Mouse (Mus musculus): ENCODE results near the gene Dusp8.

Dusp8 gene

DNA sequence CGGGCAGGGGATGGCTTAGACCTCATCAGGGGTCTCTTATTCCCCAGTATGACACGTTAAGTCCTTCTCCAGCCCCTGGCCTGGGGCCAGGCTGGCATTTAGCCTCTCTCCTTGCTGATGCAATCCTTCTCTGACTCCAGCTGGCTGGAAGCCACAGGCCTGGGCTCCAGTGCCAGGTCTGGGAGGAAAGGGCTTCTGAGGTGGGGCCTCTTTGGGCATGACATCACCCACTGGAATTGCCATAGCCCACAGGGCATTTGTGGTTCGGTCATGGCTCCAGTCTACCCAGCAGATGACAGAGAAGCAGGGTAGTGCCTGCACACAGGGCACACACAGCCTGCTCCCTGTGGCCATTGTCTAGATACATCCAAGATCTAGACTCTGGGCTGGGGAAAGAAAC is 10.8 kb downstream of the Dusp8 start:
- DNase-seq, result peak; percentile 65

- no peak for DNase-seq
Observed at GRCm38 (mm10) chr7:142084395-142084794, 11.2 kb downstream of the Dusp8 start.

GRCm38 (mm10) chr7:142083588-142084317 is 11.9 kb downstream of the Dusp8 start:
- no peak for DNase-seq

DNA sequence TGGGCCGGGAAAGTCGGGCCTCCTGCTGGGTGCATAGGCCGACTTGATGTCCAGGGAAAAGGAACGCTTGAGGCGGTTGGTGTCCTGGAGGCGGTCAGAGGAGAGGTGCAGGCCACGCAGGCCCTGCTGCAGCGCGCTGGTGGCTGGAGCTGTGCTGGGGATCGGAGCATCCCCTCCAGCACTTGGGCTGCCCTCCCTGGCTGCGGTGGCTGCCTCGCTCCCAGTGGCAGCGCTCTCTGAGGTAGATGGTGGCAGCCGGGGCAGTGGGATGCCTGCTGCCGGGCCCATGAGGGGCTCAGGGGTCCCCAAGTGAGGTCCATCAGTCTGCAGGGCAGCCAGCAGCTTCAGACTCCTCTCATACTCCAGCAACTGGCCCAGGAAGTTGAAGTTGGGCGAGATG is 13.0 kb downstream of the Dusp8 start:
- no peak for DNase-seq

DNA sequence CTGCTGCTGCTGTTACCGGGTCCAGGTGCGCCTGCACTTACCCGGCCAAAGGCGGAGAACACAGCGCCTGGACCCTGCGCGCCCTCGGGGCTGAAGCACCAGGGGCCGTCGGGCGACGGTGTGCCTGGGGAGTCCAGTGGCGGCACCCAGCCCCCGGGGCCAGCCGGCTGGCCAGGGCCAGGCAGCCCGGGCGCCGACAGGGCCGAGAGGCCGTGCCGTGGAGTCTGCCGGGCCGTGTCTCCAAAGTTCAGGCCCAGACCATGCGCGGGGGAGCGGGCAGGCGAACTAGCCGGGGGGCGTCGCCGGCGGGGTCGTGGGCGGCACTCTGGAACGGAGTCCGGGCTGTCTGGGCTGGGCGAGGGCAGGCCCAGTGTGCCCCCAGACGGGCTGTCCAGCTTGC is 13.5 kb downstream of the Dusp8 start:
- DNase-seq, result no peak

- no peak for DNase-seq
Observed at GRCm38 (mm10) chr7:142081736-142082135, 13.9 kb downstream of the Dusp8 start.

GRCm38 (mm10) chr7:142080876-142081275 is 14.8 kb downstream of the Dusp8 start:
- DNase-seq, result no peak

GRCm38 (mm10) chr7:142079365-142079764 is 16.3 kb downstream of the Dusp8 start:
- no peak for DNase-seq

GRCm38 (mm10) chr7:142077138-142077537 is 18.5 kb downstream of the Dusp8 start:
- peak; percentile 27 for DNase-seq

GRCm38 (mm10) chr7:142074146-142074886 is 21.3 kb downstream of the Dusp8 start:
- no peak for DNase-seq

DNA sequence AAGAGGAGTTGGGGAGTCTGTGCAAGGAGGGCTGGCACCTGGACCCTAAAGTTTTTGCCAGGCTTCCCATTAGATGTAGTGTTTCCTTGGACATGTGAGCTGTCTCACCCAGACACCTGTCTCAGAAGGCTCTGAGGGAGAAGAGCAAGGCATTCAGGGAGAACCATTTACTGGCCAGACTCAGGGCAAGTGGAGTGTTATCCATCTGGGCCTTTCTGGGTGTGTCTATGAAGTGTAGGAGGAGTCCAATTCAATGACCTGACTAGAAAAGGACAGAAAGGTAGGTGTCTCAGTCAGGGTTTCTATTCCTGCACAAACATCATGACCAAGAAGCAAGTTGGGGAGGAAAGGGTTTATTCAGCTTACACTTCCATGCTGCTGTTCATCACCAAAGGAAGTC is 23.9 kb downstream of the Dusp8 start:
- DNase-seq, result no peak

DNA sequence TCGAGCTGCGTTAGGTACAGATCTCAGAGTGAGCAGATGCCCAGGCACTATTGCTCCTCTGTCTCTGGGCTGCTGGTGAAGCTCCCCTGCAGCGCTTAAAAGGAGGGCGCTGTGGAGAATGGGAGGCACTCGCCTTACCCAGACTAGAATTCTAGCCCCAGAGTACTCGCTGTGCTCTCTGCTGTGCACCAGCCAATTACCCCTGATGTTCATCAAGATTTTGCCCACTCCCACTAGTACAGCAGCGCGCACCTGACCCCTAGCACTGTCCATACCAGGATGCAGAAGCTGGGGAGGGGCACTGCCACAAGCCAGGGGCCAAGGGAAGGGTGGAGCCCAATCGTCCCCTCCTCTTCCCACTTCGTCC is 24.4 kb downstream of the Dusp8 start:
- no peak for DNase-seq

DNA sequence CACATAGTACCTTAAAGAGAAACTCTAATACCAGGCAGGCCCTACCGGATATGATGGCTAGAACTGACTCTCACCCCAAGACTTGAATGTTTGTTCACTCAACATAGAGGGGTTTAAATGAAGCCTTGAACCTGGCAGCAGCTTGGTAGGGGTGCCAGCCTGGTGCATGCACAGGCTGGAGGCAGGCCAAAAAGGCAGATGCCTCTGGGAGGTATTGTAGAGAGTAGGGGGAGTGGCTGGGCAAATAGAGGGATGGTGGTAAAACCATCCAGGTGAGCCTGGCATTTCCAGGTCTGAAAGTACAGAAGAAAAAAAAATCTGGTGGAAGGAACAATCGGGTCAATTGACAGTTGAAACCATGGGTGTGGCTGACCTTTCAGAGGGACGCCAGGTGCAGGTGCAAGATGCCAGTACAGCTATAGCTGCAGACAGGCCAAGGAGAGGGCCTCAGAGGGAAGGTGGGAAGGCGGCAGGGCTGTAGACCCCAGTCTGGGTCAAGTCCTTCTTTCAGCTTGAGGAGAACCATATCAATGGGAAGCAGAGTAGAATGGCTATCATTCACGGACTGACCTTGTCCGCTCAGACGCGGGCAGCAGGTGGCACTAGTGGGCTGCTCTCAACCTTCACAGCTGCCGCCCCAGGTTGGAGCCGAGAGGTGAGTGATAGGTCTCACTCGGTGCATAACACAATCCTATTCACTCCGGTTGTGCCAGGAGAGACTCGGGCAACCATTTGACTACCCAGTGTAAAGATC is 25.0 kb downstream of the Dusp8 start:
- peak; percentile 82 for DNase-seq

DNA sequence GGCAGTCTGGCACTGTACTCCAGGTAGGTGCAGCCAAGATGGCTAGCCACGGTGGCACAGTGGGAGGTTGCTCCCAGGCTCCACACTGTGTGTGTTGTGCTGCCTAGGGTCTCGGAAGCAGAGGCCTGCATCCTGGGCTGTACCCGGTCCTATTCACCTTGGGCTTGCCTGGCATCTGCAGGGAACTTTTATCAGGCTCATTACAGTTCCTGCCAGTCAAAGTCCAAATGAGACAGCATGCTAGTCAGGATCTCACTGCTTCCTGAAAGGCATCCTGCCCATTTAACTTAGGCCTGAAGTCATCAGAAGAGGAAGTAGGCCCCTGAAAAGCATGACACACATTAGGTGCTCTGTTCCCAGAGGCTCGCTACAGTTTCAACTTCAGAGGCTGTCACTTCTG is 27.2 kb downstream of the Dusp8 start:
- no peak for DNase-seq

DNA sequence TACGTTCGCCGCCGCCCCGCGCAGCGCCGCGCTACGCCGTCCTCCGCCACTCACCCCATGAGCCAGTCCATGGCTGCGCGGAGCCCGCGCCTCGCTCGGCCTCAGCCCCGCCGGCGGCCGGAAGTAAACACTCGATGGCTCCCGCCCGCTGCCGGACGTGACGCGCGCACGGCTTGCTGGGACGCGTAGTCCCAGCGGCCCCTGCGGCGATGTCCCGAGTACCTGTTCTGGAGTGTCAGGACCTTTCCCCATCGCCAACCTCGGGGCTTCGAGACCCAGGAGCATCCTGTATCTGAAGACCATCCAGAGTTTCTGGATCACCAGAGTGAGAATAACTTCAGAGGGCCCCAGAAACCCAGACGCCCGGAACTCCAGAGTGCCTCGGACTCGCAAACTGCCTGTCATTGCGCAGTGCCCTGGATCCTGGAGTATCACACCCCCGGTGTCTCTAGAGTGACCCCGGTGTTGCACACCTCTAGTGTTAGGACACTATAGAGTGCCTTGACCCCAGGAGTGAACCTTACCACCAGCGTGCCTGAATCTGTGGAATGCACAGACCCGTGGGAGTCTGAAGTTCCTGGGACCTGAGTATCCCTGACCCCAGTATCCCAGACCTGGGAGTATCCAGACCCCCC is 34.6 kb downstream of the Dusp8 start, which contains the start of gene Mob2:
TSS of gene Mob2 (minus strand) at position 135 of the 635 bp plus-strand sequence.
- DNase-seq, result peak; percentile 92

DNA sequence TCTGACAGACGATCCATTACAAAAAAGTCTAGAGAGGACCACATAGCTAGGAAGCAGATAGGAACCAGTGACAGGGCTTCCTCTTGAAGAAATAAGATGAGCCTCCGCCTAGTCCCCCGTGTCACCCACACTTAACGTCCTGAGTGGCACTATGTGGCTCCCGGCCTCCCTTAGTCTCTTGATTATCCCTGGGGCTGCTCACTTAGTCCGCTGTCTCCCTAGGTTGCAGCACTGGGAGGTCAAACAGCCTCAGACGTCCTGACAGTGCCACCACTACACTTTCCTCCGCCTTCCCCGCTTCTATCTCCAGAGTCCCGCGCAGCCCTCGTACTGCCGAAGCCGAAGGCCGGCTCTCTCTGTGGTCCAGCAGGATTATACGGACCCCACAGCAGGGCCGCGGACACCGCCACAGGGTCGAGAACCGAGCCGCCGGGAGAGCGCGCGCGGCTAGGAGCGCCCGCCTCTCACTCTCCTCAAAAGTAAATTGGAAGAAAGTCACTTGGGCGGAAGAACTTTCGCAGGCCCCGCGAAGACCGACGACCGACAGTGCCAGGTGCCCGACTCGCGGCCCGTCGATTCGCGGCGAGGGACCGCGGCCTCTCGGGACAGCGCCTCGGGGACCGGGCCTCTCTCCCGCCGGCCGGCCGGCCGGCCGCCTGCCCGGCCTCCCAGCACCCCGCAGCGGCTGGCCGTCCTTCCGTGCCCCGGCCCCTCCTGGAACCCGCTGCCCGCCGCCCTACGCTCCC is 35.3 kb downstream of the Dusp8 start:
- peak; percentile 28 for DNase-seq

GRCm38 (mm10) chr7:142059024-142059423 is 36.6 kb downstream of the Dusp8 start:
- no peak for DNase-seq

GRCm38 (mm10) chr7:142057121-142057520 is 38.5 kb downstream of the Dusp8 start:
- DNase-seq, result no peak

DNA sequence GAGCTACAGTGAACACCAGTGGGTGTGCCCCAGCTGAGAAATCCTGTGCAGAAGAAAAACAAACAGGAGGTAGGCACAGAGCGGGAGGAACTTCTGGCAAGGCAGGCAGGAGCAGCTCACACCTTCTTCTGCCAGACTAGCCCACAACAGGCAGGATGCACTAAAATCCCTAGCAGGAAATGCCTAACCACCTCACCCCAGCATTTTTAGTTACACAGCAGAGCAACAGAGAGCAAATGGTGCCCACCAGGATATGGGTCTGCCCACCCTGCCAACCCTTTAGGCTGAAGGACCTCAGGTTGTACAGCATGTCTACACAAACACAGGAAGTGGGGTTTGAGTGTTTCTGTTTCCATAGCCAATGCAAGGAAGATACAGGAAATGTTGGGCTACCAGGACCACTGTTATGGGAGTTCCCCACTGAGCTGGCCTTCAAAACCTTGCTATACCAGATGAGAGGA is 39.0 kb downstream of the Dusp8 start:
- DNase-seq, result no peak

DNA sequence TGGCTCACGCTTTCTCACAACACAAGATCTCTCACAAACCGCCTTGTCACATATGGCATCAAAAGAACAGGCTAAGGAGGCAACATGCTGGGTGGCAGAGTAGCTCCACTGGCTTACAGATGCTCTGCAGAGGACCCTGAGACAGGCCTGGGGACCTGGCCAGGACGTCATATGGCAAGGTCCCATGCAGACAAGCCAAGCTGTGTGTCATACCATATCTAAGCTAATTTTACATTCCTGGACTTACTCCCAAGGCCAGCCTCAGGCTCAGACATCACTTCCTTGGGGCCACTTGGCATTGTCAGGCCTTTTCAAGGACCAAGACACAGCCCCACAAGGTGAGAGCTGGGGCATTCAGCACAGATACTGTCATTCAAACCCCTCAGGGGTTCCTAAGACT is 40.2 kb downstream of the Dusp8 start:
- no peak for DNase-seq

DNA sequence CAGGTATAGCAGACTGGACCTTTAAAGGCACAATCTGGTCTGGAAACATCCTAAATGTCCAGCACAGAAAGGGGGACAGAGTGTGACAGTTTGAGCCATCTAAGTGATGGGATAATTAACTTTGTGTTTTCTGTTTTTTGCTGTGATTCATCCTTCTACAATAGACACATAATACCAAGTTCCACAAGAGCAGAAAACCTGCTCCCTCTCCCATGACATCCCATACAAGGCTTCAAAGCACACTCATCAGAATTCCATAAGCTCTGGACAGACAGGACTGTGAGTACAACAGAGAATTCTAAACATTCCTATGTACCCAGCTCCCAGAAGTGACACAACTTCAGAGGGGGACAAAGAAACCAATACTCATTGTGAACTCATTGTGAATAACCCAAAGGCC is 45.1 kb downstream of the Dusp8 start:
- DNase-seq, result no peak

GRCm38 (mm10) chr7:142045932-142046331 is 49.7 kb downstream of the Dusp8 start:
- no peak for DNase-seq
